12 mouse cellular contexts compared by ENCODE assay signal in the genomic region with DNA sequence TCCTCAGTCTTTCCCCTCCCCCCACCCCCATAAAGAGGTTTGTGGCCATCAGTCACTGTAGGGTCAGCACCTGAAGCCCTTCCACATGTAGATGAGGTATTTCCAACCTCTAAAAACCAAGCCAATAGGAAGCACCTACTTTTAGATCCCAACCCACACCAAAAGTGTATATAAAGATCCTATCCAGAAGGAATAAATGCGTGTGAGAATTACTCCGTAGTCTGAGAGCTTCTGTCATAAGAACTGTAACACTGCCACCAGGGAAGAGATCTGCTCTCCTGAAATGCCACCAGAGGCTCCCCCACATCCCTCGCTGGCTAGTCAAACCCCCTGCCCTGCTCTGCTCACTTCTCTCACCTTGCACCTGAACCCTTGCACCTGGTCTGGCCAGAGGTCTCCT.
"Had no signal": no experiment of that assay in that cellular context is flagged by ENCODE, and none has a peak within 500 bp of the region (broad histone marks: within the 10 kb centered on the region; RNA-seq: fewer than 3 reads in every experiment).

No protein-coding gene starts in this region.

- DNase-seq: retina, postnatal 1 day; right cerebral cortex, adult 18-20 months; right cerebral cortex, postnatal 14 days; right cerebral cortex, postnatal 25 days; right cerebral cortex, postnatal 4 days; spleen, adult 18-20 months; thymus, adult 18-20 months; thymus, adult 2 months; thymus, postnatal 14 days; thymus, postnatal 25 days; thymus, postnatal 36 days; thymus, postnatal 4 days had no signal
